Mouse (Mus musculus): ENCODE data around the gene Epn2. TPM values are rescaled to one million over a fixed set of nuclear protein-coding genes. Genes with fewer than 3 reads are reported as not detected.
"Not testable (repeated sequence)": the region's sequence is repeated elsewhere in the genome, so short reads cannot be mapped to it uniquely, and the experiment has no call there.

The Epn2 gene
- polyA plus RNA-seq, 1 experiment: 123 TPM

GRCm38 (mm10) chr11:61590516-61591213, 11.2 kb upstream of the Epn2 start:
- no peak overlapping the region for H3K4me3 ChIP-seq (replicated peaks; ENCODE audit: insufficient read depth, low read depth, low read length)
- no peaks in the 10 kb centered on the region for H3K27me3 ChIP-seq (ENCODE audit: control insufficient read depth, insufficient read depth, low read length)
- TF ChIP-seq POLR2A (IDR thresholded peaks at IDR 0.05; ENCODE audit: borderline replicate concordance, insufficient read depth, low read length) (no peak), CTCF (IDR thresholded peaks at IDR 0.05; ENCODE audit: borderline replicate concordance, insufficient read depth, low read depth, low read length) (no peak)
- no peak overlapping the region for H3K27ac ChIP-seq (ENCODE audit: insufficient read depth, low read length)
- WGBS: 52% methylated on average over 7 of the region's 7 CpGs
- peak in 1 of 2 experiments; percentile 46 for DNase-seq
- H3K4me1 ChIP-seq (ENCODE audit: control insufficient read depth, insufficient read depth, low read length): no peaks in the 10 kb centered on the region

- WGBS: 78% methylated on average over 4 of the region's 4 CpGs
- no peak overlapping the region for H3K4me3 ChIP-seq (replicated peaks; ENCODE audit: insufficient read depth, low read depth, low read length)
- H3K27ac ChIP-seq (ENCODE audit: insufficient read depth, low read length): no peak overlapping the region
- H3K4me1 ChIP-seq (ENCODE audit: control insufficient read depth, insufficient read depth, low read length): no peaks in the 10 kb centered on the region
- TF ChIP-seq CTCF (IDR thresholded peaks at IDR 0.05; ENCODE audit: borderline replicate concordance, insufficient read depth, low read depth, low read length) (no peak), POLR2A (IDR thresholded peaks at IDR 0.05; ENCODE audit: borderline replicate concordance, insufficient read depth, low read length) (no peak)
- DNase-seq: no peak
- no peaks in the 10 kb centered on the region for H3K27me3 ChIP-seq (ENCODE audit: control insufficient read depth, insufficient read depth, low read length)
Observed at GRCm38 (mm10) chr11:61585421-61585820, 5.9 kb upstream of the Epn2 start.

- no peak for TF ChIP-seq POLR2A (IDR thresholded peaks at IDR 0.05; ENCODE audit: borderline replicate concordance, insufficient read depth, low read length)
- no peak for TF ChIP-seq CTCF (IDR thresholded peaks at IDR 0.05; ENCODE audit: borderline replicate concordance, insufficient read depth, low read depth, low read length)
- no peak overlapping the region for H3K27ac ChIP-seq (ENCODE audit: insufficient read depth, low read length)
- 70% methylated on average over 4 of the region's 4 CpGs for WGBS
- no peaks in the 10 kb centered on the region for H3K4me1 ChIP-seq (ENCODE audit: control insufficient read depth, insufficient read depth, low read length)
- DNase-seq: no peak
- no peaks in the 10 kb centered on the region for H3K27me3 ChIP-seq (ENCODE audit: control insufficient read depth, insufficient read depth, low read length)
- H3K4me3 ChIP-seq (replicated peaks; ENCODE audit: insufficient read depth, low read depth, low read length): no peak overlapping the region
Observed at GRCm38 (mm10) chr11:61584830-61585229, 5.3 kb upstream of the Epn2 start.

- no peak for DNase-seq
- TF ChIP-seq POLR2A (IDR thresholded peaks at IDR 0.05; ENCODE audit: borderline replicate concordance, insufficient read depth, low read length) (no peak), CTCF (IDR thresholded peaks at IDR 0.05; ENCODE audit: borderline replicate concordance, insufficient read depth, low read depth, low read length) (no peak)
- Histone ChIP-seq H3K27ac (ENCODE audit: insufficient read depth, low read length) (no peak overlapping the region), H3K27me3 (ENCODE audit: control insufficient read depth, insufficient read depth, low read length) (no peaks in the 10 kb centered on the region), H3K4me3 (replicated peaks; ENCODE audit: insufficient read depth, low read depth, low read length) (no peak overlapping the region), H3K4me1 (ENCODE audit: control insufficient read depth, insufficient read depth, low read length) (no peaks in the 10 kb centered on the region)
- WGBS: 87% methylated on average over 6 of the region's 6 CpGs
Observed at GRCm38 (mm10) chr11:61584096-61584495, 4.6 kb upstream of the Epn2 start.

GRCm38 (mm10) chr11:61582808-61583207, 3.3 kb upstream of the Epn2 start:
- 91% methylated on average over 4 of the region's 5 CpGs for WGBS
- not testable (repeated sequence) for H3K4me3 ChIP-seq (replicated peaks; ENCODE audit: insufficient read depth, low read depth, low read length); H3K27ac ChIP-seq (ENCODE audit: insufficient read depth, low read length); H3K27me3 ChIP-seq (ENCODE audit: control insufficient read depth, insufficient read depth, low read length); H3K4me1 ChIP-seq (ENCODE audit: control insufficient read depth, insufficient read depth, low read length); DNase-seq

GRCm38 (mm10) chr11:61579878-61580381, 443 bp upstream of the Epn2 start:
- WGBS: 80% methylated on average over 7 of the region's 7 CpGs
- Histone ChIP-seq H3K27ac (ENCODE audit: insufficient read depth, low read length) (no peak overlapping the region), H3K4me3 (replicated peaks; ENCODE audit: insufficient read depth, low read depth, low read length) (peak overlapping the region; percentile 73), H3K4me1 (ENCODE audit: control insufficient read depth, insufficient read depth, low read length) (peaks cover 5% of the 10 kb centered on the region; the same call in 1 of the 2 replicates), H3K27me3 (ENCODE audit: control insufficient read depth, insufficient read depth, low read length) (no peaks in the 10 kb centered on the region)
- no peak for DNase-seq
- no peak for TF ChIP-seq CTCF (IDR thresholded peaks at IDR 0.05; ENCODE audit: borderline replicate concordance, insufficient read depth, low read depth, low read length)
- TF ChIP-seq POLR2A (IDR thresholded peaks at IDR 0.05; ENCODE audit: borderline replicate concordance, insufficient read depth, low read length): no peak

- no peaks in the 10 kb centered on the region for H3K27me3 ChIP-seq (ENCODE audit: control insufficient read depth, insufficient read depth, low read length)
- no peak for DNase-seq
- peaks cover 11% of the 10 kb centered on the region; the same call in 1 of the 2 replicates for H3K4me1 ChIP-seq (ENCODE audit: control insufficient read depth, insufficient read depth, low read length)
- H3K4me3 ChIP-seq (replicated peaks; ENCODE audit: insufficient read depth, low read depth, low read length): peak overlapping the region; percentile 73
- TF ChIP-seq POLR2A (IDR thresholded peaks at IDR 0.05; ENCODE audit: borderline replicate concordance, insufficient read depth, low read length) (no peak), CTCF (IDR thresholded peaks at IDR 0.05; ENCODE audit: borderline replicate concordance, insufficient read depth, low read depth, low read length) (no peak)
- WGBS: under 1% methylated on average over 17 of the region's 17 CpGs
- H3K27ac ChIP-seq (ENCODE audit: insufficient read depth, low read length): peak overlapping the region; percentile 82
Observed at GRCm38 (mm10) chr11:61578541-61578982, 925 bp downstream of the Epn2 start.

GRCm38 (mm10) chr11:61577991-61578390, 1.5 kb downstream of the Epn2 start:
- DNase-seq: no peak
- WGBS: 5% methylated on average over 5 of the region's 5 CpGs
- Histone ChIP-seq H3K4me1 (ENCODE audit: control insufficient read depth, insufficient read depth, low read length) (peaks cover 16% of the 10 kb centered on the region; the same call in 1 of the 2 replicates), H3K27ac (ENCODE audit: insufficient read depth, low read length) (no peak overlapping the region; the same call in 1 of the 2 replicates), H3K4me3 (replicated peaks; ENCODE audit: insufficient read depth, low read depth, low read length) (peak overlapping the region; percentile 73), H3K27me3 (ENCODE audit: control insufficient read depth, insufficient read depth, low read length) (no peaks in the 10 kb centered on the region)
- TF ChIP-seq CTCF (IDR thresholded peaks at IDR 0.05; ENCODE audit: borderline replicate concordance, insufficient read depth, low read depth, low read length): no peak
- no peak for TF ChIP-seq POLR2A (IDR thresholded peaks at IDR 0.05; ENCODE audit: borderline replicate concordance, insufficient read depth, low read length)
